Mouse (Mus musculus) intestine, embryonic 15.5 days (tissue): Measurements from ENCODE around the gene Bcl7c. TPM values are rescaled to one million over a fixed set of nuclear protein-coding genes. Genes with fewer than 3 reads are reported as not detected.
A peak's percentile ranks its signal among the peaks of the same experiment; 100 is the strongest.

Experiments
- ATAC-seq: fragments of 200-750 bp; cut with Nextera tagmentation; 2 replicates; pipeline ENCODE4 v1.8.0; 2017; ENCODE audit warnings: moderate TSS enrichment, moderate library complexity
- H3K27ac ChIP-seq: fragments of 300-500 bp; sonication (generic); 2 replicates; pipeline ENCODE4 v1.5.1; 2015; ENCODE audit warnings: mild to moderate bottlenecking, inconsistent platforms
- H3K27me3 ChIP-seq: fragments of 300-500 bp; sonication (generic); replicated peaks from 2 replicates; pipeline ENCODE4 v1.6.1; 2015; ENCODE audit warnings: inconsistent platforms
- H3K36me3 ChIP-seq: fragments of 300-500 bp; sonication (generic); 2 replicates; pipeline ENCODE4 v1.6.1; 2015; ENCODE audit warnings: inconsistent platforms
- H3K4me1 ChIP-seq: fragments of 300-500 bp; sonication (generic); replicated peaks from 2 replicates; pipeline ENCODE4 v1.6.1; 2015; ENCODE audit warnings: inconsistent platforms
- H3K4me2 ChIP-seq: fragments of 300-500 bp; sonication (generic); replicated peaks from 2 replicates; pipeline ENCODE4 v1.6.1; 2015; ENCODE audit warnings: mild to moderate bottlenecking, inconsistent platforms
- H3K4me3 ChIP-seq: fragments of 300-500 bp; sonication (generic); replicated peaks from 2 replicates; pipeline ENCODE4 v1.5.1; 2015; ENCODE audit warnings: inconsistent platforms
- H3K9ac ChIP-seq: fragments of 300-500 bp; sonication (generic); 2 replicates; pipeline ENCODE4 v1.6.1; 2015; ENCODE audit warnings: inconsistent platforms
- H3K9me3 ChIP-seq: fragments of 300-500 bp; sonication (generic); 2 replicates; pipeline ENCODE4 v1.6.1; 2016; ENCODE audit warnings: inconsistent platforms
- WGBS: fragments of 180-500 bp; shearing (Covaris S2); methylation state at CpG from one replicate; pipeline ENCODE4 v1.1.7; 2015; 5-methylcytosine and 5-hydroxymethylcytosine counted together
- polyA plus RNA-seq: library from polyadenylated mRNA; unstranded; fragments of >200 nt; fragmentation: Nextera tagmentation; extraction: Ambion mirVana; gene quantifications from 2 replicates; pipeline ENCODE4 v1.2.1, GENCODE M21; 2015

Gene Bcl7c
- polyA plus RNA-seq, 1 experiment from 2014 or later, result 52.8 TPM

- Histone ChIP-seq H3K9ac (no peak overlapping the region), H3K36me3 (no peaks in the 10 kb centered on the region), H3K4me1 (no peaks in the 10 kb centered on the region)
Observed at GRCm38 (mm10) chr7:127674977-127675376, 33.8 kb downstream of the Bcl7c start.

GRCm38 (mm10) chr7:127672776-127673175 is 36.0 kb downstream of the Bcl7c start:
- Histone ChIP-seq H3K27me3 (no peaks in the 10 kb centered on the region), H3K9ac (no peak overlapping the region), H3K4me2 (no peak overlapping the region), H3K4me1 (no peaks in the 10 kb centered on the region), H3K36me3 (no peaks in the 10 kb centered on the region), H3K27ac (no peak overlapping the region), H3K4me3 (no peak overlapping the region), H3K9me3 (no peaks in the 10 kb centered on the region)
- 67% methylated on average over 4 of the region's 4 CpGs for WGBS
- no peak for ATAC-seq

More at GRCm38 (mm10) chr7:127674977-127675376, 33.8 kb downstream of the Bcl7c start:
- peak; percentile 59 for ATAC-seq
- H3K27ac ChIP-seq, result no peak overlapping the region
- H3K4me2 ChIP-seq, result no peak overlapping the region
- no peak overlapping the region for H3K4me3 ChIP-seq
- no peaks in the 10 kb centered on the region for H3K9me3 ChIP-seq
- 3% methylated on average over 5 of the region's 5 CpGs for WGBS
- no peaks in the 10 kb centered on the region for H3K27me3 ChIP-seq

GRCm38 (mm10) chr7:127671880-127672774 is 36.6 kb downstream of the Bcl7c start:
- H3K27ac ChIP-seq, result 0 out of 2 replicates have a peak overlapping the region, but pooled peaks have one; percentile 0
- ATAC-seq, result peak; percentile 53
- H3K4me3 ChIP-seq, result no peak overlapping the region
- no peaks in the 10 kb centered on the region for H3K27me3 ChIP-seq
- H3K4me1 ChIP-seq, result no peaks in the 10 kb centered on the region
- 43% methylated on average over 11 of the region's 11 CpGs for WGBS
- H3K36me3 ChIP-seq, result no peaks in the 10 kb centered on the region
- no peak overlapping the region for H3K9ac ChIP-seq
- no peak overlapping the region for H3K4me2 ChIP-seq
- no peaks in the 10 kb centered on the region for H3K9me3 ChIP-seq

GRCm38 (mm10) chr7:127667171-127667570 is 41.6 kb downstream of the Bcl7c start:
- no peak overlapping the region for H3K27ac ChIP-seq
- H3K9me3 ChIP-seq, result no peaks in the 10 kb centered on the region
- H3K4me2 ChIP-seq, result no peak overlapping the region
- no peak overlapping the region for H3K9ac ChIP-seq
- H3K36me3 ChIP-seq, result peaks cover 11% of the 10 kb centered on the region
- no peaks in the 10 kb centered on the region for H3K4me1 ChIP-seq
- H3K27me3 ChIP-seq, result no peaks in the 10 kb centered on the region
- H3K4me3 ChIP-seq, result no peak overlapping the region
- ATAC-seq, result no peak
- 81% methylated on average over 8 of the region's 8 CpGs for WGBS

- Histone ChIP-seq H3K4me2 (no peak overlapping the region), H3K9me3 (no peaks in the 10 kb centered on the region), H3K27ac (no peak overlapping the region), H3K27me3 (no peaks in the 10 kb centered on the region), H3K9ac (no peak overlapping the region), H3K4me3 (no peak overlapping the region), H3K4me1 (no peaks in the 10 kb centered on the region), H3K36me3 (peaks cover 11% of the 10 kb centered on the region)
- no peak for ATAC-seq
- WGBS, result 94% methylated on average over 13 of the region's 13 CpGs
Observed at GRCm38 (mm10) chr7:127666679-127667078, 42.1 kb downstream of the Bcl7c start.

- H3K36me3 ChIP-seq, result peaks cover 11% of the 10 kb centered on the region
- no peak overlapping the region for H3K4me3 ChIP-seq
- no peaks in the 10 kb centered on the region for H3K27me3 ChIP-seq
- no peak overlapping the region for H3K9ac ChIP-seq
- WGBS, result 82% methylated on average over 6 of the region's 6 CpGs
- no peak overlapping the region for H3K27ac ChIP-seq
- no peaks in the 10 kb centered on the region for H3K9me3 ChIP-seq
- H3K4me1 ChIP-seq, result no peaks in the 10 kb centered on the region
- H3K4me2 ChIP-seq, result no peak overlapping the region
- ATAC-seq, result peak; percentile 56; the same call in 1 of the 2 replicates
Observed at GRCm38 (mm10) chr7:127666066-127666654, 42.6 kb downstream of the Bcl7c start.

- H3K27ac ChIP-seq, result no peak overlapping the region
- ATAC-seq, result no peak
- H3K4me2 ChIP-seq, result no peak overlapping the region
- no peak overlapping the region for H3K9ac ChIP-seq
- no peaks in the 10 kb centered on the region for H3K27me3 ChIP-seq
- no peaks in the 10 kb centered on the region for H3K9me3 ChIP-seq
- H3K4me3 ChIP-seq, result no peak overlapping the region
- 82% methylated on average over 6 of the region's 6 CpGs for WGBS
- no peaks in the 10 kb centered on the region for H3K4me1 ChIP-seq
- peaks cover 11% of the 10 kb centered on the region for H3K36me3 ChIP-seq
Observed at GRCm38 (mm10) chr7:127662926-127663325, 45.8 kb downstream of the Bcl7c start.

- H3K4me1 ChIP-seq, result no peaks in the 10 kb centered on the region
- no peak overlapping the region for H3K4me3 ChIP-seq
- no peak overlapping the region for H3K9ac ChIP-seq
- H3K36me3 ChIP-seq, result peaks cover 11% of the 10 kb centered on the region
- 78% methylated on average over 6 of the region's 6 CpGs for whole genome bisulfite sequencing
- H3K4me2 ChIP-seq, result no peak overlapping the region
- no peaks in the 10 kb centered on the region for H3K9me3 ChIP-seq
- no peaks in the 10 kb centered on the region for H3K27me3 ChIP-seq
- H3K27ac ChIP-seq, result no peak overlapping the region
- no peak for ATAC-seq
Observed at GRCm38 (mm10) chr7:127661833-127662232, 46.9 kb downstream of the Bcl7c start.

- H3K27ac ChIP-seq, result no peak overlapping the region
- H3K27me3 ChIP-seq, result no peaks in the 10 kb centered on the region
- no peaks in the 10 kb centered on the region for H3K4me1 ChIP-seq
- H3K4me2 ChIP-seq, result no peak overlapping the region
- no peaks in the 10 kb centered on the region for H3K9me3 ChIP-seq
- H3K4me3 ChIP-seq, result no peak overlapping the region
- 90% methylated on average over 3 of the region's 3 CpGs for WGBS
- peaks cover 3% of the 10 kb centered on the region; the same call in 1 of the 2 replicates for H3K36me3 ChIP-seq
- no peak for ATAC-seq
- no peak overlapping the region for H3K9ac ChIP-seq
Observed at GRCm38 (mm10) chr7:127660882-127661281, 47.9 kb downstream of the Bcl7c start.

GRCm38 (mm10) chr7:127656946-127657345 is 51.8 kb downstream of the Bcl7c start:
- 37% methylated on average over 4 of the region's 4 CpGs for WGBS
- ATAC-seq, result no peak

GRCm38 (mm10) chr7:127654318-127654717 is 54.4 kb downstream of the Bcl7c start:
- Histone ChIP-seq H3K27ac (no peak overlapping the region), H3K9ac (no peak overlapping the region), H3K4me2 (no peak overlapping the region), H3K27me3 (no peaks in the 10 kb centered on the region), H3K4me3 (no peak overlapping the region), H3K36me3 (no peaks in the 10 kb centered on the region), H3K4me1 (no peaks in the 10 kb centered on the region), H3K9me3 (no peaks in the 10 kb centered on the region)
- 85% methylated on average over 10 of the region's 10 CpGs for WGBS
- ATAC-seq, result no peak

More at GRCm38 (mm10) chr7:127656946-127657345, 51.8 kb downstream of the Bcl7c start:
- no peaks in the 10 kb centered on the region for H3K27me3 ChIP-seq
- H3K4me1 ChIP-seq, result no peaks in the 10 kb centered on the region
- no peak overlapping the region for H3K9ac ChIP-seq
- no peaks in the 10 kb centered on the region for H3K9me3 ChIP-seq
- no peak overlapping the region for H3K4me2 ChIP-seq
- H3K36me3 ChIP-seq, result no peaks in the 10 kb centered on the region
- no peak overlapping the region for H3K27ac ChIP-seq
- no peak overlapping the region for H3K4me3 ChIP-seq

GRCm38 (mm10) chr7:127652050-127652449 is 56.7 kb downstream of the Bcl7c start:
- Histone ChIP-seq H3K4me1 (no peaks in the 10 kb centered on the region), H3K4me3 (0 out of 2 replicates have a peak overlapping the region, but pooled peaks have one; percentile 14), H3K9me3 (no peaks in the 10 kb centered on the region), H3K36me3 (no peaks in the 10 kb centered on the region), H3K9ac (no peak overlapping the region; the same call in 1 of the 2 replicates), H3K4me2 (peak overlapping the region; percentile 51), H3K27me3 (no peaks in the 10 kb centered on the region), H3K27ac (no peak overlapping the region)
- WGBS, result 11% methylated on average over 18 of the region's 18 CpGs
- ATAC-seq, result 0 out of 2 replicates have a peak, but pooled peaks have one; percentile 51
